Mouse (Mus musculus) stomach, postnatal 0 days (tissue): Measurements from ENCODE around the gene Fgfr2.

ENCODE experiments used
- CTCF ChIP-seq: IDR thresholded peaks from 2 replicates; pipeline ENCODE4 v1.5.1; 2016; ENCODE audit warnings: antibody characterized with exemption, low read depth, mild to moderate bottlenecking, moderate library complexity
- EP300 ChIP-seq: optimal IDR thresholded peaks from 2 replicates; pipeline ENCODE3; 2016; ENCODE audit warnings: antibody characterized with exemption

- TF ChIP-seq CTCF, result no peak
- TF ChIP-seq EP300, result no peak
Observed at GRCm38 (mm10) chr7:132380634-132381336, 742.4 kb downstream of the Fgfr2 start.
